Mouse (Mus musculus) common myeloid progenitor, adult 5-6 weeks (primary cell): ENCODE measurements at regions not wholly inside any gene's neighbourhood (a gene's known extent, or its start where the extent isn't known, plus 50 kb on each side); places are given as distances from the start of the nearest gene placed in this dataset.

Source experiments
- ATAC-seq: replicated peaks from 2 replicates; pipeline ENCODE4 v1.8.0; 2016; ENCODE audit warnings: low read depth, mild to moderate bottlenecking, moderate TSS enrichment, inconsistent platforms; ENCODE audit not compliant: poor library complexity, severe bottlenecking

DNA sequence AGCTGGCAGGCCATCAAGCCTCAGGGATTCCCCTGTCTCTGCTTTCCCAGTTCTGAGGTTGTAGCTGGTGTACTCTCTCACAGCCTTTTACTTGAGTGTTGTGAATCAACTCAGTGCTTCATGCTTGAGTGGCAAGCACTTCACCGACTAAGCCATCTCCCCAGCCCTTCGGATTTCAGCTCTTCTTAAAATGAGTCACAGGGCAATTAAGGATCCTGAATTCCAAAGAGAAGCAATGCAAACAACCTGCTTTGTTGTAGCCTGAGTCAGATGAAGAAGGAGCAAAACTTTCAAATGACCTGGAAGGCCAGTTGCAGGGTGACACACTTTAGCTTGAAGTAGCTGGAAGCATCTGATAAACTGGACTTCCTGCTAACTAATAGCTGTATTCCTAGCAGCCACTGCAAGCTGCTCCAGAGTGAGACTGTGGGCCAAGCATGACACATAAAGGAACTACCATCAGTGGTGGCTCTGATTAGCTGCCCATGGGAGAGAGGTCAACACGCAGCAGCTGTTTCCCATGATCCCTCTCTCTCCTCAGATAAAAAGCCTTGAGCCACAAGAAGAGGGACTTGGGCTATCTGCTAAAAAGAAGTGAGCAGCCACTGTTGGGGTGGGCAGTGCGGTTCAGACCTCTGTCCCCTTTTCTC lies 285.4 kb upstream of the Sdk2 start:
- no peak for ATAC-seq

DNA sequence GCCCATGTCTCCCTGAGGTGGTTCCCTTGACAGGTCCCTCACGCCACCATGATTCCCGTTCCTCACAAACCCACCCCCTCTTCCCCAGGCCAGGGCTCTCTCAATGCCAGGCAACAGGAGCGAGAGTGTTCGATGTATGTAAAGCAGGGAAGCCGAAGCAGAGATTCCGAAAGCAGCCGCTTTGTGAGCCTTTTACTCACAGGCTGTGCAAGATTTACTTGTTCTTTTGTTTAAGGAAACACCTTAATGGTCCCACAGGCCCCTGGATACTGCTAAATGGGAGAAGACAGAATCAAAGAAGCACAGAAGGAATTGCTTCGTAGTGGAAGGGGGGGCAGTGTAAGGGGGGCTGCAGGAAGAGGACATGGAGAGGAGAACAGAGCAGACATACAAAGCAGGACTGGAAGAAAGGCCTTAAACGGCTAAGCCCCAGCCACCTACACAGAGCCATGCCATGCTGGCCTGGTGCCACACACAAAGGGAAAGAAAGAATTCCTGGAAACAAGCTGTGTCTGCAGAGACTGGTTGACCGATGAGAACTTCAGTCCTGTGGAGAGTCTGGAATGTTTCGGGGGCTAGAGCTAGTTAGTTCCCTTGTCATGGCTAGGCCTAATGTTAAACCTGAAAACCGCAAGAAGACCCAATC lies 270.1 kb upstream of the Sdk2 start:
- ATAC-seq, result no peak

DNA sequence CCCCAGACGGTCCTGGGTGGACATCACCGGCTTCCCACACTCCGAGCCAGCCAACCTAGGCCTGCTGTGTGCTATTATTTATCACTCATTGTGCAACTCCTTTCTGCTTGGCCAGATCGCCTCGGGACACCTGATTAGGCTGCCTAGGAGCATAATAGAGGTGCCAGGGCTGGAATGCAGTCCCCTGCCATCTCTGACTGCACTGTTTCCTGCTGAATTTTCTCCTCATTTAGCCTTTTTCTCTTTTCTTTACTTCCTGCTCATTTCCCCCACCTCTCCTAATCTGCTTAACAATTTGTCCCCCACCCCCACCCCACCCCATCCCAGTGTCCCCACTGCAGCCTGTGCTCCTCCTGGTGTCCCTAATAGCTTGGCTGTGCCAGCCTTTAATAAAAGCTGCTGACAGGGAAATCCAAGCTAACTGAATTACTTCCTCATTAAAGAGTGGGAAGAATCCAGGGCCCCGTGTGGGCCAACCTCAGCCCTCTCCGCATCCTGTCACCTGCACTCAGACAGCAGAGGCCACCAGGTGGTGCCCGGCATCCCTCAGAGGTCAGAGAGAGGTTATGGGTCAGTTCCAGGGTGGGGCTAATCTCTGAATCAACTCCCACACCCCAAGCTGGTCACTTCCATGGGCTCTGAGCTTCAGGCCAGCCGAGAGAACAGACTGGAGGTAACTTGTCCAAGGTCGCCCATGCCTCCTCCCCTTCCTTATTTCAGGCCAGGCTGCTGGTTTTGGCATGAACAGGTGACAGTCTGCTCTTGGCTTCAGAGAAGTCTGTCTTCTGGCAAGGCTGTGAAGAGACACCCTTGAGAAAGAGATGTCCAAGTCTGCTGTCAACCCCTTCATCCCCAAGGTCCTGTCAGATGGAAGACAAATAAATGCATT lies 269.3 kb upstream of the Sdk2 start:
- ATAC-seq, result no peak

DNA sequence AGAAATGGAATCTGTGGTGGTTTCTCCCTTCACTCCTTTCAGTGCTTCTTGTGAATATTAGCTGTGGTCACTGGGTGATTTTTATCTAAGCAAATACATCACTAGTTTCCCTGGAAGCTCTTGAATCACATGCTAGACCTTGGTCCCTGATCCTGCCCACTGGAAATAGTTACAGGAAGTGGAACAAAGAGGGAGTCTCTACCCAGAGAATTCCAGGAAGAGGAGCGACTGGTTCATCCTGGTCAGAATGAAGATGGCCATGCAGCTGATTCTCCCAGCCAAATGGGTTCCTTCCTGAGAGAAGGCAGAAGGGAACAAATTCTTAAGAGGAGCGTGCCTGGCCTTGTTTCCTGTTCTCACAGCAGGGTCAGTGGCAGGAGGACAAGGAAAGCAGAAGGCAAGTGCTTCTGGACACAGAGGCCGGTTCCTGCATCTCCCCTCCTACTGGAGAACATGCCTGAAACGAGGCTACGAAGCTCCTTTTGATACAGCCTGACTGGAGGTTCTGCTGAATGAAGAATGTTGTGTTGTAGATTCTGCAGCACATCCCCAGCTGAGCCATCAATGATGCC lies 264.8 kb upstream of the Sdk2 start:
- ATAC-seq, result no peak

DNA sequence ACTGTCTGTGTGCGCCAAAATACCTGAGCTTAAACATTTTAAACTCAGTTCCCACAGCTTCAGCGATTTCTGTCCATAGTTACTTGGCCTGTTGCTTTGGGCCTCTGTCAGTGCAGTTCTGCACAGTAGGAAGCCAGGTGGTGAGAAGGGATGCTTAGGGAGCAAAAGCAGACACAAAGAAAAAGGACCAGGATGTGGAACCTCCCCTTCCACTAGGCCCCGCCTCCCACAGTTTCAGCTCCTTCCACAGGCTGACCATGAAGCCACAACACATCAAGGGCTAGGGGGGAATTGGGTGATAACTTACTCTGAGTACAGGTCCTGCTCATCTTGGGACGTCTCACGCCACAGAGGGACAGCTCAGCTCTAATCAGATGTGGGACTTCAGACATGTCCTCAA lies 263.5 kb upstream of the Sdk2 start:
- no peak for ATAC-seq

DNA sequence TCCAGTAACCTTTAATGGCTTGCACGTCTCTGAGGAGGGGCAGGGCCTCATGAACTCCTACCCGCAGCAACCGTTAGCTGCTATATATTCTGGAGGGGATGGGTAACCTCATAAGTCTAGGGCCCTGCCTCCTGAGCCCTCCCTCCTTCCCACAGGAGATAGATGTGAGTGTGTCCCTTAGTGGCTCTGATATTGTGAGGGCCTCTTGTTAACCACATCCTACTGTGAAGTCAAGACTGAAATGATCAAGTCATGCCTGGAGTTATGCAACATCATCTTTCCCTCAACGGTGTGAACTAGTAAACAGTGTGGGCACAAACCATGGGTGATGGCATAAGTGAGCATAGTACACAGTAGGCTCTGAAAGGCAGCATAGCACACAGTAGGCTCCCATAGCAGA lies 255.8 kb upstream of the Sdk2 start:
- peak; percentile 95 for ATAC-seq

DNA sequence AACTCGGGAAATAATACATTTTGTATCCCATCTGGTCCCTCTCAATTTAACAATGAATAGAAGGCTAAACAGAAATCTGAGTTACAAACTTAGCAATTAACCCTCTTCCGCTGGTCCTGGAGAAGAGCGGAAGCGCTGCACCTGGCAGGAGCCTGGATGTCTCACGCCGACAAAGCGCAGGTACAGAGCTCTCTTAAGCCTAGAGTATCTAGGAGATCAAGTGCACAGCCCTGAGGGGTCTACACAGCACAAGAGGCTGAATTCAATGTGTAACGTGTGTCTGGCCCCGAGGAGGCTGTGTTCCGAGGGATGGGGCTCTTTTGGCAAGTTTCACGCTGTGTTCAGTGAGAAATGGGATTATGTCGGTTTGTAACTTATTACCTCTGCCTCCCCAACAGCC lies 255.1 kb upstream of the Sdk2 start:
- no peak for ATAC-seq

DNA sequence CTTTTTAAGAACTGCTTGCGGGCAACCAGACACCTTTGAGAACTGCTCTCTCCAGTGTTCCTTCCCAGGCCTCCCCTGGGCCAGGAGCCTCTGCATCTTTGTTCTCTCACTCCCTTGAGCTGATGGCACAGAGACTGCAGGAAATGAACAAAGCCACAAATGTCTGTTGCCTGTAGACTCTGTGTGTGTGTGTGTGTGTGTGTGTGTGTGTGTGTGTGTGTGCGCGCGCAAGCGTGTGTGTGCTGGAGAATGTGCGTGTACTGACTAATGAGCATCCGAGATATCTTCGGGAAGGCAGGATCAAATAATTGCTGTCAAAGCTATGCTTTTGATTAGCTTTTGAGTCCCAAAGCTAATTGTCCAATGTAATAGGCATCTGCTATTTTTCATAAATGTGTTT lies 254.7 kb upstream of the Sdk2 start:
- peak; percentile 38 for ATAC-seq

DNA sequence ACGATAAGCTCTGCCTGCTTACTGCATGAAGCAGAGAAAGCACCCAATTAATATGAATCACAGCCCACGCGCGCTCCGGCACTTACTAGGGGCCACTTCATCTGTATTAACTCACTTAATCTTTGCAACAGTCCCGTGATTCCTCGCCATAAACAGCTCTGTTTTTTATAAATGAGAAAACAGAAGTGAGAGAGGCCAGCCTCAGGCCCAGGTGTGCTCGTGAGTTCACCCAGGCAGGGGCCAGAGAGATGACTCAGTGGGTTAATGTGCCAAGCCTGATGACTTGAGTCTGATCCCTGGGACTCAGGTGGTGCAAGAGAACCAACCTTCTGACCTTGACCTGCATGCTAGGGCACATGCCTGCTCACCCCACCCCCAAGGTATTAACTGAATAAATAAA lies 248.4 kb upstream of the Sdk2 start:
- no peak for ATAC-seq

DNA sequence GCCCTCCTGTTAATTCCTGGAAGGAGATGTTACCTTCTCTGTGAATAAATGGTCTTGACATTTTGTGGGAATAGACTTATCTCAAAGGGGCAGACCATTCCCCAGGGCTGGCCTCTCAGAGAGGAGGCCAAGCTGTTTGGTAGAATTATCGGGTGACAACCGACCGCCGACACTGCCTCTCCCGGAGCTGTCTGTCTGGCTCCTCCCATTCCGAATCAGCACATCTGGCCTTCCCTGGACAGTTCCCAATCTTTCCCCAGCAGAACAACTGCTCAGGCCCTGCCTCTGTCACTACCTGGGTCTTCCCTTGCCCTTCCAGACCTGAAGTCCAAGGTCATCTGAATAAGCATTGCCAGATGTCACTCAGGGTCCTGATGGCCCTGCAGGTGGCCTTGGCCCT lies 246.8 kb upstream of the Sdk2 start:
- no peak for ATAC-seq

DNA sequence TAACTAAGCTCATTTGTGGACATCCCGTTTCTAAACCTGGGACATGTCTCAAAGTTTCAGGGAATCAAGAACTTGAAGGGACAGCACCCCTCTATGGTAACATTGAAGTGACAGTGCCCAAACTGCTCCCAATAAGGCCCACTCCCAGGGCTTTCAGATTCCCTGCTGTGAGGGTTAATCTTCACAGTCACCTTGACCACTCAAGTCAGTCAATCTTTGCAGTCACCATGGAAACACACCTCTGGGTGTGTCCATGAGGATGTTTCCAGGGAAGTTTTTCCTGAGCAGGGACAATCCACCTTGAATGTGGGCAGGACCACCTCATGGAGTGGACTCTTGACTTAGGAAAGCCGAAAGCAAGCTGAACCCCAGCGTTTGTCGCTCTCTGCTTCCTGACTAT lies 244.8 kb upstream of the Sdk2 start:
- ATAC-seq, result no peak

DNA sequence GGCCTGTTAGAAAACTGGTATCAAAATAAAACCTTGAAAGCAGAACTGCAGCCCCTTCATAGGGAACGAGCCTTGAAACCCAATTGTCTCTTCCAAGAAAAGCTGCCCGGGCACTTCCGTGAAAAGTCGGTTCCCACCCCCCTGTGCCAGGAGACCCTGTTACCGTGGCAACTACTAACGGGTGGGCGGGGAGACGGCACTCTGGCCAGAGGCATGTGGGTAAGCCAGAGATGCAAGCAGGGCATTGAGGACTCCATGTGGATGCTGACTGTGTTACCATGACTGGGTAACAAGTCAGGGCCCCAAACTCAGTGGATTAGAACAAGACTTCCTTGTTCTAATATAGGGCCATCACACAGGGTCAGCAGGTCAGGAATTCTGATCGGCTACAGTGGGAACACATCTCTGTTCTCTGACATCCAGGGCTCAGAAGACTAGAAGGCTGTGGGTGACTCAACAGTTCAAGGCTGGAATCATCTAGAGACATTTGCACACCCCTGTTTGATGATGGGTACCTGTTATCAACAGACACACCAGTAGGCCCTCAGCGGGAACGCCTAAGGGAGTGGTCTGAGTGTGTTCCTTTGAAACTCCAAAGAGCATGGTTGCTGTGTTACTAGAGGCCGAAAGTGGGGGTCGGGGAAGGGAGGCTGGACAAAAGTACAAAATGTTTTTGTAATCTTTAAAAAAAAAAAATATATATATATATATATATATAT lies 236.9 kb upstream of the Sdk2 start:
- no peak for ATAC-seq

DNA sequence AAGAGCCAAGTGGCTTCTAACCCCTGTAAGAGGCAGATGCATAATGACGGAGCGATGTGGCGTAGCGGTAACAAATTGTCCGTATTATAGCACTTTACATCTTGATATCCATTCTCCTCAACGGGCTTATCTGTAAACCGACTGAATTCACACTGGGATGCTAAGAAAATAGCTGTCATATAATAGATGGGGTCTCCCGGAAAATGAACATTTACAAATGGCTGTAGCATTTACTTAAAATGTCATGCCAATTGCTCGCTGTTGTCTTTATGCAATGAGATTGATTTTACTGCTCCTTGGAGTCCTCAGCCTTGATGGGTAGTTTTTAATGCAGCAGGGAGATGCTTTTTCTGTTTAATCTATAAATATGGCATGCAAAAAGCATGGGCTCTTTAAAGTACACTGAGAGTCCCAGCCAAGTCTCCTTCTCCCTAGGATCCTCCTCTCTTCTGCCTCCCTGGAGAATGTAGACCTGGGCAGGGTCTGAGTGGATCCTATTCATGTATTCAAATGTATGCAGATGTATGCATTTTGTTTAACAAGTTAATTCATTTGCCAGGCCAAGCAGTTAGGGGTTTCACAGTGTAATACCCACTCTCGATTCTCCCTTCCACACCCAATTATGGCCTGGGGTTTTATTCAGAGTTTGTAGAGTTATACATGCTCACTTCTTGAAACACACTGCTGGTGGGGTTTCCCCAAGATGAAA lies 233.9 kb upstream of the Sdk2 start:
- ATAC-seq, result no peak

DNA sequence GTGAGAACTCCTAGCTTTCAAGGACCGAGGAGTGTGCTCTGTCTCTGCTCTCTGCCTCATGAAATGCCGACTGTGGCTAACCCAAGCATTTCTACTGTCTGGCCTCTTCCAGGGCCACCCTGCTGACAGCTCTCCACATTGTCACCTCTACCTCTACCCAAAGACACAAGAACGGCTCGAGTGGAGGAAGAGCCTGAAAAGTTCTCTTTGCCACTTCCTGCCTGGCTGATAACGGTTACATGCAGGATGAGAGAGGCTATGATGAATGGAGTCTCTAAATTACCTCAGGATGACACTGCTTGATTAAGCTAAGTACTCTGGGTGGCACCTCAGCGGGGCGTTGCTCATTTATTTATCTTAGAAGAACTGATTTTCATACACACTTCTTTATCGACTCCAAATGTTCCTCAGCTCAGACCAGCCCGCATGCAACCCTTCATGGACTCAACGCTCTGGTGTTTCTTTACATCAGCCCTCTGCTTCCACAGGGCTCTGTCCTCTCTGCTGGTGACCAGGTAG lies 230.0 kb upstream of the Sdk2 start:
- ATAC-seq, result peak; percentile 79

DNA sequence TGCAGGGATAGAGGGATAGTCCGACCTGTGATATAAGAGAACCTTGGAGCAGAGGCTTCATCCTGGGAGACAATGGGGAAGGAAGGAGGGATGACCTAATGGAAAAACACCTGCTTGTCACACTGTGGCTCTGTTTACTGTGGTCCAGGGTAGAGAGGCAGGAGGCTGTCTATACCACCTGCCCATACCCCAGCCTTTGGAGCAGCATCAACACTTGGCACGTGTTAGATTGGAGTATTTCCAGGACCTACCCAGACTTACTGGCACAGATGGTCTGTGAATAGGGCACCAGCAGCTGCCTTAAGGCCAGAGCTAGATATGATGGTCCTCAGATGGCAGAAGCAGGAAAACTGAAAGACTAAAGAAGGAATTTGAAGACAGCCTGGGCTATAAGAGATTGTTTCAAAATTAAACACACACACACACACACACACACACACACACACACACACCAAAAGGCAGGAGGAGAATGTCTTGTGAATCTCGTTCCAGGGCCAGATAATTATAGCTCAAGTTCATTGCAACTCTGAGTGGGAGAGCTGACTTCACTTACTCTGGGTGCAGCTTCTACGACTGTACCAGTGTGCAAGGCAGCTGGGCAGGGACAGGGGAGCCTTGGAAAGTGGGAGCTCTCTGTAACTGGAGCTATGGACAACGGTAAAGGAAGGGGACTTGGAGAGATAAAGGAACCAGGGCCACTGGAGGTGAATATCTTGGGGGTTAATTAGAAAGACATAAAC lies 227.8 kb upstream of the Sdk2 start:
- no peak for ATAC-seq

DNA sequence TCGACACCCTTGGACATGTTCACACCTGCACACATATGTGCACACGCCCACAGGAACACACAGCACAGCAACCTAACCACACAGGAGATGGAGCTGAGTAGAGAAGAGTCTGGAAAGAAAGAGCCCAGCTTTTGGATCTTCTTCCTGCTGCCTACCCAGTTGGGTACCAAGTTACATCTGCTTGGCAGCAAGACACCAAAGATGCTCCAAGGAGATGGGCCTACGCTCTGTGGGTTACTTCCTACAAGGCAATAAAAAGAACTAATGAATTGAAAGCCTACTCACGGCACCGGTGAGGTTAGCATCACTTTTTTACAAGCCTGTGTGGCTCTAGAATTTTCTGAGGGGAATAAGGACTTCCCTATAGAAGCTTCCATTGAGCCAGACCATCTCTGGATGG lies 224.4 kb upstream of the Sdk2 start:
- no peak for ATAC-seq

DNA sequence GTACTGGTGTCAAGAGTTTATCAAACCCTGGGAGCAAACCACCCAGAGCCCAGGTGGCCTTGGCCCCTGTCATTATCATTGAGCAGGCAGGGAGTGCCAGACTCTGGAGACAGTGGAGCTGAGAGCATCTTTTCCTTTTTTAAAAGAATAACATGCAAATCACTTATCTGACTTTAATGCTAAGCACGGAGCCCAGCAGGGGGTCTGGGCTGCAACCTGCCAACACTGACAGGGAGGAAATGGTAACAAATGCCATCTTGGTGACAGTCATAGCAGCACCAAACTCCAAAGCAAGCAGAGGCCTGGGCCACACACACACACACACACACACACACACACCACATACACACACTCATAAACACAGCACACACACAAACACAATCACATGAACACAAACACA lies 223.1 kb upstream of the Sdk2 start:
- no peak for ATAC-seq

DNA sequence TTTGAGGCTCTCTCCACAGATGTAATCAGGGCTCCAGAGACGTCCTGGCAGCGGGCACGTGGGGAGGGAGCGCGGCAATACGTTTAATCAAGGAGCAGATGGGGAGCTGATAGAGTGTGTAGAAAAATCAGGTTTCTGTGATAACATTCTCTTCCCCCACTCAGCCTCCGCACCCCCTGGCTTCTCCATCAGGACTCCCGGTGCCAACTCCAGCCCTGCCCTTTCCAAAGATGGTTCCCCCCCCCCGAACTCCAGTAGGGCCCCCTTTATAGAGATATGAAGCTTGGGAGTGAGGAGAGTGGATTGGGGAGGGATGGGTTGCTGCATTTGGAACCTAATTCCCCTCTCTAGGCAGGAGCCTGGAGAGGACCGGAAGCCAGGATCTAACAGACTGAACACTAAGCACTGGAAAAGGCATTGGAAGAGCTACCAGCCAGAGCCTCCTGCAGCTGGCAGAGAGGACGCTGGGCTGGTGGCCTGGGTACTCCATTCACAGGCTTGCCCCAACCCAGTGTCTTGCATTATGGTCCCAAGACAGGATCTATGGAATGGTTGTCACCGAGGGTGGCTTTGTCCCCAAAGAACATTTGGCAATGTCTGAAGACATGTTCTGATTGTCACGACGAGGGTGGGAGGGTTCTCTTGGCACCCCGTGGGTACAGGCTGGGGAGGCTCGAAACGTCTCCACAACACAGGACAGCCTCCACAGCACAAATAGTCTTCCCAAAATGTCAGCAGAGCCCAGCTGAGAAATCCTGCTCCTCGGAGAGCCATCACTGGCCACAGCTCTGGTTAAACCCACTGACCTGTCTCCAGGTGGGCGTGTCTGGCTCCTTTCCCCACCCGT lies 218.2 kb upstream of the Sdk2 start:
- no peak for ATAC-seq
